Mouse (Mus musculus) CD4-positive helper T cell, adult 2 months (primary cell): ENCODE results near the gene Olfr872.
"Not testable (repeated sequence)": the region's sequence is repeated elsewhere in the genome, so short reads cannot be mapped to it uniquely, and the experiment has no call there.

Source experiments
- DNase-seq: peaks from one replicate; pipeline ENCODE4 v3.0.0-alpha.2; 2012; ENCODE audit warnings: low read depth, missing footprints, low spot score

Gene Olfr872

GRCm38 (mm10) chr9:20236819-20237218 is at the start of gene Olfr872:
Gene Olfr872 (plus strand): TSS chr9:20237119.
- DNase-seq: no peak

GRCm38 (mm10) chr9:20202131-20202530 is 34.8 kb upstream of the Olfr872 start:
- no peak for DNase-seq

GRCm38 (mm10) chr9:20203413-20203984 is 33.4 kb upstream of the Olfr872 start:
- not testable (repeated sequence) for DNase-seq

- no peak for DNase-seq
Observed at GRCm38 (mm10) chr9:20210812-20211211, 26.1 kb upstream of the Olfr872 start.

GRCm38 (mm10) chr9:20211477-20211876 is 25.4 kb upstream of the Olfr872 start:
- DNase-seq: no peak

GRCm38 (mm10) chr9:20211907-20212306 is 25.0 kb upstream of the Olfr872 start, which contains the start of gene Olfr871:
Gene Olfr871 (plus strand): TSS chr9:20212207.
- DNase-seq: no peak

GRCm38 (mm10) chr9:20237378-20237777 is 459 bp downstream of the Olfr872 start:
- no peak for DNase-seq

- no peak for DNase-seq
Observed at GRCm38 (mm10) chr9:20282051-20282450, 45.1 kb downstream of the Olfr872 start, which contains the start of gene Olfr39. Gene Olfr39 (plus strand): TSS chr9:20282351.

- DNase-seq: not testable (repeated sequence)
Observed at GRCm38 (mm10) chr9:20295562-20295961, 58.6 kb downstream of the Olfr872 start.

- DNase-seq: no peak
Observed at GRCm38 (mm10) chr9:20298232-20298631, 61.3 kb downstream of the Olfr872 start, which contains the start of gene Olfr873. Gene Olfr873 (plus strand): TSS chr9:20298532.
